Mouse (Mus musculus): Measurements from ENCODE around the gene Fsip1. TPM values are rescaled to one million over a fixed set of nuclear protein-coding genes. Genes with fewer than 3 reads are reported as not detected.

Fsip1 gene
- total and polyA plus RNA-seq, 2 experiments from 2014 or later: 1.2 to 6.1 TPM

- DNase-seq (ENCODE audit: low spot score) (no peak), ATAC-seq (ENCODE audit: low FRiP score) (no peak)
- H3K4me3 ChIP-seq (ENCODE audit: low read depth, low read length): no peak overlapping the region
- WGBS: 91% methylated on average over 7 of the region's 7 CpGs
- no peaks in the 10 kb centered on the region for H3K36me3 ChIP-seq (ENCODE audit: insufficient read depth, low read length)
- no peaks in the 10 kb centered on the region for H3K27me3 ChIP-seq (ENCODE audit: insufficient read depth, low read length)
- H3K27ac ChIP-seq (ENCODE audit: low read depth, low read length): no peak overlapping the region
- no peak for TF ChIP-seq CTCF (IDR thresholded peaks at IDR 0.05)
- no peak overlapping the region for H3K4me2 ChIP-seq (ENCODE audit: low read depth, low read length, poor library complexity, severe bottlenecking)
- H3K4me1 ChIP-seq (ENCODE audit: insufficient read depth, low read length): peaks cover 6% of the 10 kb centered on the region; the same call in 1 of the 2 replicates
- no peak overlapping the region for H3K9ac ChIP-seq (replicated peaks; ENCODE audit: low read length, poor library complexity, severe bottlenecking)
- H3K9me3 ChIP-seq (ENCODE audit: low read length): no peaks in the 10 kb centered on the region
Measured at GRCm38 (mm10) chr2:118118515-118118914, 138.3 kb downstream of the Fsip1 start.

GRCm38 (mm10) chr2:118118045-118118444 lies 138.7 kb downstream of the Fsip1 start:
- no peak for ATAC-seq (ENCODE audit: low FRiP score)
- H3K4me2 ChIP-seq (ENCODE audit: low read depth, low read length, poor library complexity, severe bottlenecking): no peak overlapping the region

GRCm38 (mm10) chr2:118117401-118117800 lies 139.4 kb downstream of the Fsip1 start:
- TF ChIP-seq CTCF (IDR thresholded peaks at IDR 0.05): no peak
- Histone ChIP-seq H3K4me3 (ENCODE audit: low read depth, low read length) (no peak overlapping the region), H3K36me3 (ENCODE audit: insufficient read depth, low read length) (no peaks in the 10 kb centered on the region), H3K4me2 (ENCODE audit: low read depth, low read length, poor library complexity, severe bottlenecking) (no peak overlapping the region), H3K9me3 (ENCODE audit: low read length) (no peaks in the 10 kb centered on the region), H3K4me1 (ENCODE audit: insufficient read depth, low read length) (peaks cover 11% of the 10 kb centered on the region; the same call in 1 of the 2 replicates), H3K9ac (replicated peaks; ENCODE audit: low read length, poor library complexity, severe bottlenecking) (no peak overlapping the region), H3K27me3 (ENCODE audit: insufficient read depth, low read length) (no peaks in the 10 kb centered on the region), H3K27ac (ENCODE audit: low read depth, low read length) (no peak overlapping the region)
- ATAC-seq (ENCODE audit: low FRiP score) (no peak), DNase-seq (ENCODE audit: low spot score) (no peak)
- WGBS: 87% methylated on average over 11 of the region's 11 CpGs

More at GRCm38 (mm10) chr2:118118045-118118444, 138.7 kb downstream of the Fsip1 start:
- H3K27ac ChIP-seq (ENCODE audit: low read depth, low read length): no peak overlapping the region
- H3K36me3 ChIP-seq (ENCODE audit: insufficient read depth, low read length): no peaks in the 10 kb centered on the region
- no peak for TF ChIP-seq CTCF (IDR thresholded peaks at IDR 0.05)
- DNase-seq (ENCODE audit: low spot score): no peak
- 83% methylated on average over 6 of the region's 6 CpGs for WGBS
- no peak overlapping the region for H3K4me3 ChIP-seq (ENCODE audit: low read depth, low read length)
- H3K9me3 ChIP-seq (ENCODE audit: low read length): no peaks in the 10 kb centered on the region
- no peaks in the 10 kb centered on the region for H3K27me3 ChIP-seq (ENCODE audit: insufficient read depth, low read length)
- no peak overlapping the region for H3K9ac ChIP-seq (replicated peaks; ENCODE audit: low read length, poor library complexity, severe bottlenecking)
- H3K4me1 ChIP-seq (ENCODE audit: insufficient read depth, low read length): peaks cover 9% of the 10 kb centered on the region; the same call in 1 of the 2 replicates

GRCm38 (mm10) chr2:118116754-118117290 lies 139.9 kb downstream of the Fsip1 start:
- Histone ChIP-seq H3K4me1 (ENCODE audit: insufficient read depth, low read length) (peaks cover 11% of the 10 kb centered on the region; the same call in 1 of the 2 replicates), H3K9ac (replicated peaks; ENCODE audit: low read length, poor library complexity, severe bottlenecking) (no peak overlapping the region), H3K4me3 (ENCODE audit: low read depth, low read length) (no peak overlapping the region), H3K27me3 (ENCODE audit: insufficient read depth, low read length) (no peaks in the 10 kb centered on the region), H3K27ac (ENCODE audit: low read depth, low read length) (no peak overlapping the region), H3K36me3 (ENCODE audit: insufficient read depth, low read length) (no peaks in the 10 kb centered on the region), H3K9me3 (ENCODE audit: low read length) (no peaks in the 10 kb centered on the region), H3K4me2 (ENCODE audit: low read depth, low read length, poor library complexity, severe bottlenecking) (no peak overlapping the region)
- TF ChIP-seq CTCF (IDR thresholded peaks at IDR 0.05): no peak
- ATAC-seq (ENCODE audit: low FRiP score): no peak
- no peak for DNase-seq (ENCODE audit: low spot score)
- 72% methylated on average over 3 of the region's 3 CpGs for WGBS

GRCm38 (mm10) chr2:118116180-118116579 lies 140.6 kb downstream of the Fsip1 start:
- H3K27ac ChIP-seq (ENCODE audit: low read depth, low read length): no peak overlapping the region
- H3K27me3 ChIP-seq (ENCODE audit: insufficient read depth, low read length): no peaks in the 10 kb centered on the region
- WGBS: 43% methylated on average over 2 of the region's 2 CpGs
- H3K9me3 ChIP-seq (ENCODE audit: low read length): no peaks in the 10 kb centered on the region
- H3K4me1 ChIP-seq (ENCODE audit: insufficient read depth, low read length): peaks cover 11% of the 10 kb centered on the region; the same call in 1 of the 2 replicates
- no peak overlapping the region for H3K4me3 ChIP-seq (ENCODE audit: low read depth, low read length)
- H3K9ac ChIP-seq (replicated peaks; ENCODE audit: low read length, poor library complexity, severe bottlenecking): no peak overlapping the region
- DNase-seq (ENCODE audit: low spot score): peak; percentile 34
- H3K4me2 ChIP-seq (ENCODE audit: low read depth, low read length, poor library complexity, severe bottlenecking): no peak overlapping the region
- TF ChIP-seq CTCF (IDR thresholded peaks at IDR 0.05): no peak
- no peak for ATAC-seq (ENCODE audit: low FRiP score)
- H3K36me3 ChIP-seq (ENCODE audit: insufficient read depth, low read length): no peaks in the 10 kb centered on the region

GRCm38 (mm10) chr2:118115647-118116046 lies 141.1 kb downstream of the Fsip1 start:
- Histone ChIP-seq H3K4me2 (ENCODE audit: low read depth, low read length, poor library complexity, severe bottlenecking) (no peak overlapping the region), H3K9ac (replicated peaks; ENCODE audit: low read length, poor library complexity, severe bottlenecking) (no peak overlapping the region), H3K36me3 (ENCODE audit: insufficient read depth, low read length) (no peaks in the 10 kb centered on the region), H3K4me1 (ENCODE audit: insufficient read depth, low read length) (peaks cover 11% of the 10 kb centered on the region; the same call in 1 of the 2 replicates), H3K4me3 (ENCODE audit: low read depth, low read length) (no peak overlapping the region), H3K27ac (ENCODE audit: low read depth, low read length) (no peak overlapping the region), H3K9me3 (ENCODE audit: low read length) (no peaks in the 10 kb centered on the region), H3K27me3 (ENCODE audit: insufficient read depth, low read length) (no peaks in the 10 kb centered on the region)
- ATAC-seq (ENCODE audit: low FRiP score) (no peak), DNase-seq (ENCODE audit: low spot score) (no peak)
- 76% methylated on average over 7 of the region's 7 CpGs for WGBS
- no peak for TF ChIP-seq CTCF (IDR thresholded peaks at IDR 0.05)
